Mouse (Mus musculus): ENCODE data around the gene Tex13a.

Gene Tex13a

DNA sequence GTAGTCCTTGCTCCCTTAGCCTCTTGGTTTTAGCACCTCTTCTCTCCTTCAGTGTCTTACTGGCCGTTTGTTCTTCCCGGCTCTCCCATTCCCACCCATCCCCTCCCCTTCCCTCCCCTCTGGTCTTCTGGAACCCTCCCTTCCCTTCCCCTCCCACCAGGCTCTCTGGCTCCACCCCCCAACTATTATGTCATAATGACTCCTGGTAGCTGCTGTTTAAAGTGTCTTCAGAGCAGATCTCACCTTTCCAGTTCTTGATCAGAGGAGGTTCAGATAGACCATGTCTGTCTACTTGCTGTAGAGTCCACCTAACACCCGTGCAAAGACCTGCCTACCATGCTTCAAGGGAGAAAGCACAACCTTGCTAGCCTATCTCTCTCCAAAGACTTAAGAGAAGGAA lies at the start of gene Tex13a:
Gene Tex13a (minus strand): TSS at position 101 of the 400 bp plus-strand sequence.
- no peak for DNase-seq

DNA sequence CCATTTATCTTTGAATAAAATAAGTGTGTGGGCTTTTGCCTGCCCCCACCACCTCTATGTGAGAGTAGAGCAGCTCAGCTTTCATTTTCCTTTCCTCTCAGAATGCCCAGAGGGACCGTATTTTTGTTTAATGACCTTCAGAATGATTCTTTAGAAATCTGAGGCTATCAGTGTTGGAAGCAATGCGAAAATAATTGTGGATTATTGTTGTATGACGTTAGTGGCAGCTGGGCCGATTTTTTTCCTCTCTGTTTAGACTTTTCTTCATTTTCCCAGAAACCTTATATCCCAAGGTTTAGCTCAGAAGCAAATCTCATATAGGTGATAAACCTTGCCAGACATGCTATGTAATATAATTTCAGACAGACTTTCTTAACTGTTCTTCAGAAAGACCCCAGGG lies 25.2 kb upstream of the Tex13a start:
- DNase-seq, result no peak

DNA sequence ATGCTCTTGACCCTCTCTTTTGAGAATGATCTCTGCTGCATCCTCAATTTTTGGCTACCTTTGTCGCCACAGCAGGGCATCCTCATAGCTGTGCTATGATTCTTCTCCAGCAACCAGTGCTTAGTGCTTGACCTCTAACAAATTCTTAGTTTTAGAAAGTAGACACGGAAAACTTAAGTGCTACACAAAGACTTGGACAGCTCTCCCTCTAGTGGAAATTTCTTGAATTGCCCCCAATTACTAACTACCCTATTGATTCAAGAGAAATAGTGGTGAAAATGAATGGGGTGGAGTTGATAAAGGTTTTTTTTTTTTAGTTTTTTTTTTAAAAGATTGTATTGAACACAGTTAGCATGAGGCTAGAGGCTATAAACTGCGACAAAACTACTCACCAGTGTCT lies 39.2 kb downstream of the Tex13a start:
- DNase-seq, result peak; percentile 7 to 24

All from cerebellum, postnatal 14 days (tissue).